29 mouse cellular contexts compared by ENCODE assay signal in genomic region chr3:85950914-85951313, GRCm38 (mm10). TPM values are rescaled to one million over a fixed set of nuclear protein-coding genes. Genes with fewer than 3 reads are reported as not detected.
DNase-seq lines count a peak whose midpoint lies in the region; ATAC-seq lines count a peak whose summit lies in the region.
"Had no signal": no experiment of that assay in that cellular context is flagged by ENCODE, and none has a peak within 500 bp of the region (broad histone marks: within the 10 kb centered on the region; RNA-seq: fewer than 3 reads in every experiment).

No protein-coding gene starts in this region.

- H3K9me3 ChIP-seq in neural tube, embryonic 13.5 days, result 0 out of 2 replicates have a peak, but pooled peaks cover 8% of the 10 kb centered on the region
- H3K9me3 ChIP-seq in neural tube, embryonic 15.5 days (replicated peaks), result no peaks in the 10 kb centered on the region; the same call in 1 of the 2 replicates
- H3K9me3 ChIP-seq in intestine, embryonic 16.5 days (ENCODE audit: control insufficient read depth, low read length), result no peaks in the 10 kb centered on the region
- H3K9me3 ChIP-seq: embryonic facial prominence, embryonic 10.5 days; embryonic facial prominence, embryonic 12.5 days; forebrain, embryonic 13.5 days; G1E had no signal

- no peaks in the 10 kb centered on the region for H3K4me1 ChIP-seq in neural tube, embryonic 13.5 days (replicated peaks)
- H3K4me1 ChIP-seq in neural tube, embryonic 15.5 days, result no peaks in the 10 kb centered on the region
- no peaks in the 10 kb centered on the region for H3K4me1 ChIP-seq in intestine, embryonic 16.5 days (ENCODE audit: control insufficient read depth, insufficient read depth, low read length)
- H3K4me1 ChIP-seq: embryonic facial prominence, embryonic 10.5 days; embryonic facial prominence, embryonic 12.5 days; forebrain, embryonic 13.5 days had no signal

- H3K27ac ChIP-seq in neural tube, embryonic 13.5 days (replicated peaks), result 0 out of 2 replicates have a peak overlapping the region, but pooled peaks have one; percentile 49
- H3K27ac ChIP-seq in neural tube, embryonic 15.5 days (replicated peaks), result 0 out of 2 replicates have a peak overlapping the region, but pooled peaks have one; percentile 14
- no peak overlapping the region for H3K27ac ChIP-seq in intestine, embryonic 16.5 days (ENCODE audit: low read length)
- H3K27ac ChIP-seq: embryonic facial prominence, embryonic 10.5 days; embryonic facial prominence, embryonic 12.5 days; forebrain, embryonic 13.5 days had no signal

- WGBS in neural tube, embryonic 13.5 days, result 70% methylated on average over 4 of the region's 4 CpGs
- WGBS in neural tube, embryonic 15.5 days, result 66% methylated on average over 4 of the region's 4 CpGs
- 69% methylated on average over 4 of the region's 4 CpGs for WGBS in intestine, embryonic 16.5 days

- H3K9ac ChIP-seq in neural tube, embryonic 13.5 days, result no peak overlapping the region
- H3K9ac ChIP-seq in neural tube, embryonic 15.5 days (replicated peaks), result no peak overlapping the region
- H3K9ac ChIP-seq in intestine, embryonic 16.5 days (ENCODE audit: low read depth, low read length), result no peak overlapping the region
- H3K9ac ChIP-seq: embryonic facial prominence, embryonic 12.5 days; forebrain, embryonic 13.5 days had no signal

- H3K36me3 ChIP-seq in neural tube, embryonic 13.5 days, result no peaks in the 10 kb centered on the region
- H3K36me3 ChIP-seq in neural tube, embryonic 15.5 days, result no peaks in the 10 kb centered on the region
- H3K36me3 ChIP-seq in intestine, embryonic 16.5 days (ENCODE audit: control insufficient read depth, insufficient read depth, low read length), result no peaks in the 10 kb centered on the region
- H3K36me3 ChIP-seq: embryonic facial prominence, embryonic 10.5 days; embryonic facial prominence, embryonic 12.5 days; G1E had no signal

- no peaks in the 10 kb centered on the region for H3K27me3 ChIP-seq in neural tube, embryonic 13.5 days
- H3K27me3 ChIP-seq in neural tube, embryonic 15.5 days (replicated peaks), result no peaks in the 10 kb centered on the region
- no peaks in the 10 kb centered on the region for H3K27me3 ChIP-seq in intestine, embryonic 16.5 days (replicated peaks; ENCODE audit: control insufficient read depth, insufficient read depth, low read length)
- H3K27me3 ChIP-seq: CH12.LX; embryonic facial prominence, embryonic 12.5 days; forebrain, embryonic 13.5 days had no signal

- peak; percentile 53 for DNase-seq in heart, adult 11 months
- DNase-seq in heart, postnatal 4 days, result no peak
- DNase-seq in neural tube, embryonic 10.5 days (ENCODE audit: extremely low spot score, low spot score), result no peak
- peak; percentile 53 for DNase-seq in testis, postnatal 10 days (ENCODE audit: low spot score)
- no peak for DNase-seq in right cerebral cortex, postnatal 14 days
- DNase-seq: adrenal gland, adult 8-10 months; adrenal gland, postnatal 14 days; adrenal gland, postnatal 36 days; B cell, adult 2 months; cerebellum, adult 11-12 months; cerebellum, adult 2 months; cerebellum, adult 9-10 months; cerebellum, postnatal 10 days; cerebellum, postnatal 25 days had no signal

- no peak overlapping the region for H3K4me3 ChIP-seq in neural tube, embryonic 13.5 days
- H3K4me3 ChIP-seq in neural tube, embryonic 15.5 days (replicated peaks), result no peak overlapping the region
- H3K4me3 ChIP-seq in intestine, embryonic 16.5 days (ENCODE audit: low read length), result no peak overlapping the region
- H3K4me3 ChIP-seq: embryonic facial prominence, embryonic 10.5 days; embryonic facial prominence, embryonic 12.5 days; forebrain, embryonic 13.5 days had no signal

- H3K4me2 ChIP-seq in neural tube, embryonic 13.5 days, result no peak overlapping the region
- no peak overlapping the region for H3K4me2 ChIP-seq in neural tube, embryonic 15.5 days
- H3K4me2 ChIP-seq in intestine, embryonic 16.5 days (ENCODE audit: low read depth, low read length), result no peak overlapping the region
- H3K4me2 ChIP-seq: embryonic facial prominence, embryonic 12.5 days; forebrain, embryonic 13.5 days had no signal

- no peak for ATAC-seq in neural tube, embryonic 13.5 days (ENCODE audit: low read depth)
- no peak for ATAC-seq in neural tube, embryonic 15.5 days (ENCODE audit: low FRiP score)
- no peak for ATAC-seq in intestine, embryonic 16.5 days
- ATAC-seq: activated CD4-positive, CD25-positive, alpha-beta regulatory T cell, adult 4 months; CD4-positive, CD25-positive, alpha-beta regulatory T cell, adult 4 months; forebrain, embryonic 13.5 days; Patski had no signal

RNA-seq across cellular contexts. Expression of gene Sh3d19, which starts 20.0 kb away (rescaled TPM):
- 10 to 100 TPM; 21.4 to 21.5 TPM for total RNA-seq in heart, postnatal 4 days (2021)
- polyA plus RNA-seq in neural tube, embryonic 13.5 days (2015; fragmentation: Nextera tagmentation; extraction: Ambion mirVana), result 8.6 and 11.3 TPM in 2 replicates
- 16.0 and 16.7 TPM in 2 replicates for polyA plus RNA-seq in neural tube, embryonic 15.5 days (2015; fragmentation: Nextera tagmentation; extraction: Ambion mirVana)
- 27.5 and 35.6 TPM in 2 replicates for polyA plus RNA-seq in intestine, embryonic 16.5 days (2015; fragmentation: Nextera tagmentation; extraction: Ambion mirVana)

RNA-seq across cellular contexts. Expression of gene Prss48, which starts 51.4 kb away (rescaled TPM):
- not detected for total RNA-seq in heart, postnatal 4 days (2021)
- not detected in 2 replicates for polyA plus RNA-seq in neural tube, embryonic 13.5 days (2015; fragmentation: Nextera tagmentation; extraction: Ambion mirVana)
- polyA plus RNA-seq in neural tube, embryonic 15.5 days (2015; fragmentation: Nextera tagmentation; extraction: Ambion mirVana), result not detected in 2 replicates
- polyA plus RNA-seq in intestine, embryonic 16.5 days (2015; fragmentation: Nextera tagmentation; extraction: Ambion mirVana), result not detected in 2 replicates
- total RNA-seq: adrenal gland, adult 18-20 months; adrenal gland, adult 8-10 months; adrenal gland, postnatal 14 days; adrenal gland, postnatal 36 days; CH12.LX; G1E had no signal
- polyA plus RNA-seq: activated CD4-positive, CD25-positive, alpha-beta regulatory T cell, adult 4 months; CD4-positive, CD25-positive, alpha-beta regulatory T cell, adult 4 months; cerebellum, adult 2 months; cortical plate, adult 2 months; embryonic facial prominence, embryonic 12.5 days; embryonic facial prominence, embryonic 14.5 days; forebrain, embryonic 11.5 days; forebrain, embryonic 13.5 days; G1E; Patski had no signal

Comparison
In these comparisons a context has a peak if more than half of its experiments do, and no peak if none do; other contexts are left out.
1. DNase-seq: peak in heart, adult 11 months (single experiment) and testis, postnatal 10 days (single experiment); none in heart, postnatal 4 days (single experiment), neural tube, embryonic 10.5 days (single experiment) and right cerebral cortex, postnatal 14 days (single experiment).